Mouse (Mus musculus): Measurements from ENCODE around the gene Gak.

Gene Gak

DNA sequence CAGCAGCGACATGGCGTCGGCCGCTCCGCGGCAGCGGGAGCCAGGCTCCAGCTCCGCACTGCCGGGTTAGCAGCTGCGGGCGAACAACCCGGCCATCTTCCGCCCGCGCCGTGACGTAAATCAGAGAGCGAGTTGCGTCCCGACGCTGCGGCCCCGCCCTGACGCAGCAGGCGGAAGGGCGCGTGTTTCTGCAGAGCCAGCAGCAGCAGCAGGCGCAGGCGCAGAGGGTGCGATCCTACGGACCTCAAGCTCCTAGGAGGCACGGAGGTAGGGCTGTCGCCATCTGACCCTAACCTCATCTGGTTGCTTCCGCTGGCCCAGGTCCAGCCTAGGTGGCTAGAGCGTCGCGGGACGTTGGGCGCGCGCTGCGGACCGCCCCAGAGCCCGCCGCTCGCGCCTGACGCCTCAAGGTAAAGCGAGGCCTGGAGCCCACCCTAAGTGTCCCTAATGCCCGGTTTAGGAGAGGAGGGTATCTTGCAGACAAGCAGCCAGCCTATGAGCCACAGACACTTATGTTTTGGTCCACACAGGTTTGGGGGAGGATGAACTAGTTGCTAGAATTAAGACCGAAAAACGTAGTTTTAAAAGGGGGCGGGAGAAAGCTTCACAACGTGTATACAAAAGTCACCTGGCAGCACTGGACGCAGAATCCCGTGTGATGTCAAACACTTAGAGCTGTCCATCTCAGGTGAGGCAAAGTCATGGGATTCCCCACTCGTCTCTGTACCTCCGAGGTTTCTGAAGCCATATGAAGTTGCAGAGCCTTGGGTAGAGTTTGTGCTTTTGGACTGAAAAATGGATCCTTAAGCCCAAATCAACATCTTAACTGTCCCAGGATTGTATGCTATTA is at the start of gene Gak, which contains the start of gene Tmem175:
Gak (minus strand) TSS at position 122 of the 850 bp plus-strand sequence.
Tmem175 (plus strand) TSS at position 137 of the 850 bp plus-strand sequence.
- DNase-seq (ENCODE audit: low read depth, low spot score), result peak; percentile 90

DNA sequence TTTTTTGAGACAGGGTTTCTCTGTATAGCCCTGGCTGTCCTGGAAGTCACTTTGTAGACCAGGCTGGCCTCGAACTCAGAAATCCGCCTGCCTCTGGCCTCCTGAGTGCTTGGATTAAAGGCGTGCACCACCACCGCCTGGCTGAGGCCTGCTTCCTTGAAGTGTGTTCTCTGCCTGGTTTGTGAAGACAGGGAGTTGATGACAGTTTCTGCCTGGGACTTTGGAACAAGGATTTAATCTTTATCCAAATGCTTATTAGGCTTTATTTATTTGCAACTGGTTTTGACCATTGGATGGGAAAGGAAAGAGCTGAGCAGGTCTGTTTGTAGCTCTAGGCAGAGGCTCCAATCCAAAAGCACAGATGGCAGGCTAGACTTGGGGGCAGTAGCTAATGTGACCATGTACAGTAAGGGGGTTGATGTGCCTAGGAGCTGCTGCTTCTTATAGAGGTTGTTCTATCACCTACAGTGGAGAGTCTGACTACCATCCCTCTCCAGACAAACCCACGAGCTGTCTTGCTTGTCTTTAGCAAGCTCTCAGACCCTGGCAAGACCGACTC is 48.8 kb upstream of the Gak start:
- DNase-seq (ENCODE audit: low read depth, low spot score), result no peak

DNA sequence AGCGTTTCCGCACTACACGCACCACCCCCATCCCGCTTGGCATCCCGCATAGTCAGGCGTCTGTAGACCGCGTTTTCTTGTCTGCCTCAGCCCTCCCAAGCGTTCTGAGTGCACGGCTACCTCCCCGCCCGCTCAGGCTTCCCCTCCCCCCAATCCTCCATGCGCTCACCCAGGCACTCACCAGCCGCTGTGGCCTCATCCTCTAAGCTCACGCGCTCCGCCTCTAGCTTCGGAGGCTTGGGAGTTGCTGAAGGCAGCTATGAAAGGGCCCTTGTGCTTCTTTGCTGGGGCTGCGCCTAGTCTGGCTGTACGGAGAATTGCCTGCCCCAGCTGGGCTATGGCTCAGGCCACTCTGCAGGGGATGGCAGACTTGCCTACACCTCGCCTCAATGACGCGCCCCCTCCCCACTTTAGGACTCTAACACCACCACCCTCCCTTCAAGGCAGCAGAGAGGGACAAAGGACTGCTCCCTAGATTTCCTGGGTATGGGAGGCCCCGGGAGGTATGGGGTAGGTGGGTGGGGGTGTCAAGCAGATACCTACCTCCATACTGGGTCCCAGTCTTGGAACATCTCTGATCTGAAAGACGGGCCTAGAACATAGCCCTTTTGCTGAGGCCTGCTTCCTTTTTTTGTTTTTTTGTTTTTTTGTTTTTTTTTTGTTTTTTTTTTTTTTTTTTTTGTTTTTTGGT is 48.2 kb upstream of the Gak start:
- no peak for DNase-seq (ENCODE audit: low read depth, low spot score)

DNA sequence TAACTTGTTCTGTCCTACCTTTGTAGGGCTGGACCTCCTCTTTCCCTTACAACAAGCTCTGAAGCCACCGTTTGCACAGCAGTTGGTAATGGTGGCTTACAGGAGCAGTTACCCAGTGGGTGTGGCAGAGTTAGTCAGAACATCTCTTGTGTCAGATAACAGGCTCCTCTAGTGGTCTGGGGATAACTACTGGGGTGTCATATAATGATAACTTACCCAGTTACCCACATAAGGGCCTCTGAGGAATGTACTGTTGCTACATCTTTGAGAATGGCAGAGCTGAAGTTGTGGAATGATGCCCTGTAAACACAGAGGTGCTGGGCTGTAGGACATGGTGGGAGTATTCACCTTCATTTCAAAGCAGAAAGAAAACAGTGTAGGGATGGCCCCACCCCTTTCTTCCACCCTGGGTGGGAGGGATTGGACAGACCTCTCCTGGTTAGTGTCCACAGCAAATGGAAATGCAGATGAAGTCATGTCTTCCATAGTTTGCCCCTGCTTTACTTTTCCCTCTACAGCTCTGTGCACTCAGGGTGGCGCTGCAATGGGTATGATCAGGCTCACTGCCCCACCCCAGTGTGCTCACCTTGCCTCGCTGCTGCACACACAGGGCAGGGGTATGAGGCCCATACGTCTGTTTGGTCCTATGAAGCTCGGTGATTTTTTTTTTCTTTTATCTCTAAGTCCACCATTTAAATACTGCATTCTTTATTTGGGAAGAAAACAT is 47.4 kb upstream of the Gak start:
- no peak for DNase-seq (ENCODE audit: low read depth, low spot score)

DNA sequence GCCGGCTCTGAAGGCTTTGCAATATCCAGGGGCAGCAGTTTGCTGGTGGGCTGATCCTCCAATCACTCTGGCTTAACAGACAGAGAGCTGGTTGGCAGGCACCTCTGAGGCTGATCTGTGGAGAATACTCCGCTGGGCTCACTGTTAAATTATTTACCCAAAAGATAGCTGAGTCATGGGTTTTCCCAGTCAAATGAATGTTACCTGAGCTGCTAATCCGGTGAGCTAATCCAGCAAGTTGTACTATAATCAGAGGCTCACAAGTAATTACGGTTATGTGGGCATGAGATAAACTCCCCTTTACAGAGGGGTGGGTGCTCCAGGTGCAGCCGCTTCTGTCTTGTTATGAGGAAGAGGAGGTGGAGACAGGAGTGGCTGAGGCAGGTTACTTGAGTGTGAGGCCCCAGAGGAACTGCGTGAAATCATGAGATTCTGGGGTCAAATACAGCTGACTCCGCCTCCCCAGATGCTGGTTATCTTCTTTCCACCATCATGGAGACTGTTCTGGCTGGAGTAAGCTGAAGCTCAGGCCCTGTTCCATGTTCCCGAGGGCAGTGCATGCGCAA is 45.8 kb upstream of the Gak start, which contains the start of gene Slc26a1:
Slc26a1 (minus strand) TSS at position 319 of the 566 bp plus-strand sequence.
- DNase-seq (ENCODE audit: low read depth, low spot score), result no peak

DNA sequence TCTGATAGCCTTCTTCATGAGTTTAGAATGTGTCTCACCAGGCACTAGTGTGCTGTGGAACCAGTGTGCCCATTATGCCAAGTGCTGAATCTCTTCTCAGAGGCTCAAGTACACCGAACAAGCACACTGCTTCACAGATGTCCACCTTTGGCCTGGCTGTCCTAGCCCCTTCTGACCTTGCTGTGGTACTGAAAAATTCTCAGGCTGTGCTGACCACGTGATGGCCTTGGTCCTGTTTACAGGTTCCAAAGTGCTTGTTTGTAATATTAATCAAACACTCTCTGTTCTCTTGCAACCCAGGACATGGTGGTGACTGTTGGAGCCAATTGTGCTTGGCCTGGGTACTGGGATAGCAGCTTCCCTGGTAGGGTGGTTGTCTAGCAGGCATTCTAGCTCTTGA is 45.1 kb upstream of the Gak start:
- no peak for DNase-seq (ENCODE audit: low read depth, low spot score)

DNA sequence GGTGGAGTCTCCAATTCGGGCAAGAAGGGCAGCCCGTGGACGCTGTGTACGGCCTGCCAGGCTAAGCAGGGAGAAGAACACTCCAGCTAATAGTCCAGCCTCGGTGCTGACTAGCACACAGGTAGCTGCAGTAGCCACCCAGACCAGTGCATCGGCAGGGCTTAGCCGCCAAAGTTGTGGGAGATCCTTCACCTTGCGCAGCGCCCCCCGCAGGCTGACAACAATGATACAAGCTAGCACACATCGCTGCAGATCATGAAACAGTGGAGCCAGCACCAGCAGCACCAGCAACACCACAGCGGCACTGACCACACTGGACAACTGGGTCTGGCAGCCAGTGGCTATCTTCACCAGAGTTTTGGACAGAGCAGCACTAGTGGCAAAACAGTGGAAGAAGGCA is 42.2 kb upstream of the Gak start:
- DNase-seq (ENCODE audit: low read depth, low spot score), result no peak

DNA sequence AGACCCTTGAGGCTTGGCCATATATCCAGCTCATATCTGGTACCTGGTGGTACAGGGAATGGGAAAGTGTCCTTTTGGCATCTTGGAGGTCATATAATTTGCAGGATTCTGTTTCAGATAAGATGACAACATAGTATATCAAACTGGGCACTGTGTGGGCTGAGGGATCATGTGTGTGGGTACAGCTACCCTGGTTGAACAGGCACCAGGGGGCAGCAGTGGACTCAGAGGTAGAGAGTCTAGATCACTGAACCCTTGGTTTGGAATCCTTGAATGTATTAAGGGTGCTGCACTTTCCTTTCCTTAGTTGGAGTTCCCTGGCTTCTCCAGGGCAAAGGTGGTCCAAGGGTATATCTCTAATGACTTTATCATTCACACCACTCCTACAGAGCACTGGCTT is 41.2 kb upstream of the Gak start:
- DNase-seq (ENCODE audit: low read depth, low spot score), result no peak

DNA sequence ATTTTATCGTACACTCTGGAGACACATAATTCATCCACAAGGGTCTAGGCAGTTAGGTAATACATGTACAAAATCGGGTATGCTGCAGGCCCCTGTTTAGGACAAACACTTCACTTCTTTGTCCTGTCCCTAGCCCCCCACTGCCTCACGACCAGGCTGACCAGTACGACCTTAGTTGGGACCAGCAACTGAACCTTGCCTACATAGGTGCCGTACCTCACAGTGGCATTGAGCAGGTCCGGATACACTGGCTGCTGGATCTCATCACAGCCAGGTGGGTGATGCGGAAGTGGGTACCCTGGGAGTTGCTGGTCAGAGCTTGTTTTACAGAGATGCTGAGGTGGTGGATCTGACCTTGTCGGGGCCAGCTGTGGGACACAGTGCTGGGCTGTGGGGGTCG is 40.4 kb upstream of the Gak start:
- no peak for DNase-seq (ENCODE audit: low read depth, low spot score)

DNA sequence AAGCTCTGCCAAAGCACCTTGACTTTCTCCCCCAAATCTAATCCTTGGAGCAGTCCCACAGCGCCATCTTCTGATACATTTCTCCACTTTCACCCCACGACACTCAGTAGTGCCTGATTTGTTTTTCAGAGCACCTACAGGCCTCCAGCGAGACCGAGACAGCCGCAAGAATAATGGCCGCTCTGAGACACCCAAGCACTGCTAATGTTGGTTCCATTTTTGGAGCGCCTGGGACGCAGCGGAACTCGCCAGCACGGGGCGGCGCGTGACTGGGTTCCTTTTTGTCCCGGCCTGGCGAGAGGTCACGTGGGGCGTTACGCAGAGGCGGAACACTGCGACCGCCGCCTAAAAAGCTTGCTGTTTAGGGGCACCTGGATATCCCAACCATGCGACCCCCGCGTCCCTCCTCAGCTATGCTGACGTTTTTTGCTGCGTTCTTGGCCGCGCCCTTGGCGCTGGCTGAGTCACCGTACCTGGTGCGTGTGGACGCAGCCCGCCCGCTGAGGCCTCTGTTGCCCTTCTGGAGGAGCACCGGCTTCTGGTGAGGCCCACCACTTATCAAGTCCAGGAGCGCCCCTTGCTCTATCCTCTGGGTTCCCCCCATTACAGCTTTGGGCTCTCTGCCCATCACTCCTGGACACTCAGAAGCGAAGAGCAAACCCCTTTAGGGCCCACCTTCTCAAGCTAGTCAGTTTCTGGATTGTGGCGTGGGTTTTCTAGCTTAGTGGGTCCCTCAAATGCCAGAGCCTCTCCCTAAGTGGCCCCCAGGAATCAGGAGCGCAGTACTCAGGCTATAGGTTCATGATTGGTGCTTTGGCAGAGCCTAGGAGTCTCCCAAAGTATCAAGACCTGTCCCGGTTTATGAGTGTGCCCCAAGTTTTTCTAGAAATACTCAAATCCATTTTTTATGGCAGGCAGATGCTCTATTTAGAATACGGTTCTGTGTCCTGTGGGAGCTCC is 39.7 kb upstream of the Gak start, which contains the start of gene Dgkq:
Dgkq (minus strand) TSS at position 696 of the 960 bp plus-strand sequence.
- peak; percentile 51 for DNase-seq (ENCODE audit: low read depth, low spot score)

DNA sequence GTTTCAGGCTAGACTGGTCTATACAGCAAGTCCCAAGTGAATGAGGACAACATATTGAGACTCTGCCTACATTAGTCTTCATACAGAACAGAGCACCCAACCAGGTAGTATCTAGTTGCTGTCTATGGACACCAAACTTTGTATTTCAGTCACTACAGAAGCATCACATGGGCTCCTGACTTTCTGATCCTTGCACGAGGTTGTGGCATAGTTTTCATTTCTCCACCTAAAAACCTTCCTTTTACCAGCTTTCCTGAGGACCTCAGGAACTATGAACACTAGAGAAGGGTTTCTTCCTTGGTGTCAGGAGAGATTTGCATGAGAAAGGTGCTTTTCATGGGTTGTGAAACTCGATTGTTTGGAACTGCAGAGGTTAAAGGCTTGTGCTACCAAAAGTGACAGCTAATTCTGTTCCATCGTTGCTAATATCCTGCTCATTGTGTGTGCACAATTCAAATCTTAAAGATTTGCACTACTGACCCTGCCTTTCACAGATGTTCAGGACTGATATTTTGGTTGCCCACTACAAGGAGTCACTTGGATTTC is 38.9 kb upstream of the Gak start:
- DNase-seq (ENCODE audit: low read depth, low spot score), result no peak

DNA sequence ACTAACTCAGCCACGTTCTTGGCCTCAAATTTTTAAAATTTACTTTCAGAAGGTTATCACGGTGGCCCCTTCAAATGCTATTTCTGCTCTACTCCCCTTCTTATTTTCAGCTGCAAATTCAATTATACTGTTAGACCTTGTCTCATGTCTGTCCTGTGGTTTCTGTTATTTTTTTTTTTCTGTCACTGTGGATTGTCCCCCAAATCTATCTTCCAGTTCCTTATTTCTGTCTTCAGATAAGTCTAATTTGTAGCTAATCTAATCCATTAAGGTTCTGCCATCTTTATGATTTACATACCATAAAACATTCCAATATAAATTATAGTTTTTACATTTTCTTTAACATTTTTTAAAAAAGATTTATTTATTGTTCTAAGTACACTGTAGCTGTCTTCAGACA is 37.8 kb upstream of the Gak start:
- no peak for DNase-seq (ENCODE audit: low read depth, low spot score)

DNA sequence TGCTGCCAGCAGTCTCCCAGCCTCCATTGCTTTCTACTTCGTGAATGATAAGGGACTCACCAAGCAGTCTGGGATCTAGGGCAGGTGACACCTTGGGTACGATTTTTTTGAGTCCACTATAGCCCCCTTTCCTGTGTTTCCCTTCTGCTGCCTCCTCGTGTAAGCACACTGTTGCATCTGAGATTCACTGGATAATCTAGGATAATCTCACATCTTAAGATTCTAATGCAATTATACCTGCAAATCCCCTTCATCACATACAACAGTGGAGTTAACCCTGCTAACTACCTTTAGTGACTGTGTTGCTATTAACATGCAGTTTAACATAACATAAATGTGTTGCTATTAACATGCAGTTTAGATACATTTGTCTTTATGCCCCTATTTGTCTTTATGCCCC is 35.5 kb upstream of the Gak start:
- peak; percentile 74 for DNase-seq (ENCODE audit: low read depth, low spot score)

DNA sequence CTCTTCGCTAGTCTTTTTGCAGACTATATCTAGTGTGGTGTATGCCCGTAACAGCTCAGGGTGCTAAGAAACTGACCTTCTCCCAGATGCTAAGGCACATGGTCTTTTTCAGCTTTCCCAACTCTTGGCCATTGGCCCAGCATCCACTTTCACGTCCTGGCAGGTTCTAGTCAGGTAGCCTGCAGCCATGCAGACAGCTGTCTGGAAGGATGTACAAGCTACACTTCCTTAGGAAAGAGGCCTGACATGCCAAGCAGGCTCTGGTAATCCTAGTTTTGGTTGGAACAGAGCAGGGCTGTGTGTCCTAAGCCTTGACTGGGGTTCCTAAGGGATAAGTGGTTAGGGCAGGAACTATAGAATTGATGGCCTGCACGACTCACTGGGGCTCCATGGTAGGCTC is 33.2 kb upstream of the Gak start:
- DNase-seq (ENCODE audit: low read depth, low spot score), result no peak

DNA sequence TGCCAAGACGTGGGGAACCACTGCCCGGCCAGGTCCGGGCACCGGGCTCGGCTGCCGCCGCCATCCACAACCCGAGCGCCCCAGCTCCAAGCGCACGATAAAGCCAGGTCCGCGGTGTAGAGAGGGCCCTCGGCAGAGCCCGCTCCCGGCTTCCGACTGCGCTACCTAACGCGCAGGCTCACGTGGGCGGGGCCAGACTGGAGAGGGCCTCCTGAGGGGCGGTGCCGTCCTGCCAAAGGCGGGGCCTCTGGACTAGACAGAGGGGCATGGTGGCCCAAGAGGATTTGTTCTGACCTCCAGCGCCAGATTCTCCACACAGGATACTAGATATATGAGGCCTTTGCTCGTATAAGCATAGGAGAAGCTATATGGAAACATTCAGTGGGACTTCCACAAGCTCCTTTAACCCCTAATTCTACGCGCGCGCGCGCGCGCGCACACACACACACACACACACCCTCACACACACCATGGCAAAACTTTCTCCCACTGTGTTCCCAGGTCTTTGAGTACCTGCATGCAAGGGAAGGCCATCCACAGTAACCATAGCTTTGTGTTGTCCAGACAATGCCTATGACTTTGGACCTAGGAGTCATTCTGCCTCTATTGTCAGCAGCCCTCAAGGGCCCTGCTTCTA is 31.2 kb upstream of the Gak start:
- peak; percentile 77 for DNase-seq (ENCODE audit: low read depth, low spot score)

DNA sequence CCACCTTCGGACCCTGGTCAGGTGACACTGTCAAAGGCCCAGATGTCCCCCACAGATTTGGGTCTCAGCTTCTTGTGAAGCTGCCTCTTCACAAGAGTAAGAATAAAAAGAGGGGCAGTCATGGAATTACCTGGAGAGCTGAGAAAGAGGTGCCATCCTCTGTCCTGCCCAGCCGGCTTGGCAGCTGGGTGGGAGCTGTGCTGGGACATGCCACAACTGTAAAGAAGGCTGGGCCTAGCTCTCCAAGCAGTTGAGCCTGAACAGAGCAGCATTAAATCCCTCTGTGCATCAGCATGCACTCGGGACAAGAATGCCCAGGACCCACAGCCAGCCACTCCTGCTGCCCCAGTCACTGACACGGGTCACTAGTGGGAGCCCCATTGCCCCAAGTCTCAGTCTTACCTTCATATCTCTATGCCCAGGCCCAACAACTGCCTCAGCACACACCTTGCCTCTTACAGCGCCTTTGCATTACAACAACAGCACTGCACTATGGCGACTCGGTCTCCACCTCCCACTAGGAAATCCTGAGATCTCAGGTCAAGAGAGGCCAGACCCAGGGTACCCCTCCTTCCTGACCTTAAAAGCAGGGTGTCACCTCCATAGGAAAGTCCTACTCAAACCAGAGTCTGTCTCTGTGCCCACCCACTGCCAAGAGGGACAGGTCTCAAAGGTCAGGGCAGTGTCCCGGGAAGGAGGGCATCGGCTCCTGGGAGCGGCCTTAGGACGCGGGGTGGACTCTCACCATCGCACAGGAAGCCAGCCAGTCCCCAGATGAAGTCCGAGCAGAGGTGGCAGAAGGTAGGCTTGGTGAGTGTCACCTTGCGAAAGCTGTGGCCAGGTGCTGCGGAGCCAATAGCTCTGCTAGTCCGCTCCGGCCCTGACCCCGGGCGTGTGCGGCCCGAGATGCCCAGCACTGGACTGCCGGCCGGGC is 30.4 kb upstream of the Gak start, which contains the start of gene Idua:
Idua (plus strand) TSS at position 634 of the 934 bp plus-strand sequence.
- no peak for DNase-seq (ENCODE audit: low read depth, low spot score)

DNA sequence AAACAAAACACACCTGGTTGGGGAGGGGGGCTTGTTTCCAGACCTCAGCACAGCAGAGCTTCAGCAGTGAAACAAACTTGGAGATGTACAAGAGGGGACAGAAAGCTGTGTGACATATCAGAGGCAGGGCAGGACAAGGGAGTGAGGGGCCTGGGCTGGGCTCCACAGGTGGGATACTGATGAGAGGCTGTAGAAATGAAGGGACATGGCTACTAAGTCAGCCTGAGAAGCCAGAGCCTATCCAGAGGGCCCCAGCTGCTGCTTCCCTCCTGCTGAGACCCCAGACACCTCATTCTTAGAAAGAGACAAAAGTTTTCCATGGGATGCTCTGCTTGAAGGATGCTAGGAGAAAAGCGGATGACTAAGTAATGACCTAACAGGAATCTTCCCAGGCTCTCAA is 29.1 kb upstream of the Gak start:
- DNase-seq (ENCODE audit: low read depth, low spot score), result no peak

DNA sequence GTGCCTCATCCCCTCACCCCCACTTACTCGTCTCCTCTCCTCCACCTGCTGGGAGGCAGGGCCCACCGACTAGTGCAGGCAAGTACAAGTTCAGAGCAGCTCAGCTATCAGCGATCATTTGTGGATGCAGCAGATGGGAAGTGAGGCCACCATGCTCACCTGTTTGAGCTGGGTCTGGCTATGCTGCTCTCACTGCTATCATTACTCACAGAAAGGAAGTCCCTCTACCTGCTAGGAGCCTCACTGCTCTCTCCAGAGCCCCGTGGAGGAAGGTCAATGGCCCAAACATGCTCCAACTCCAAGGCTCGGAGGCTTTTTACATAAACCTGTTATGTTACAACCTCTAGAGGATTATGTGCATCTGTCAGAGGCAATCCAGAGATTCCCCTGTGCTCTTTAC is 27.9 kb upstream of the Gak start:
- no peak for DNase-seq (ENCODE audit: low read depth, low spot score)

All from retina, postnatal 7 days (tissue).